Mouse (Mus musculus): ENCODE data around the gene Lzts3. TPM values are rescaled to one million over a fixed set of nuclear protein-coding genes. Genes with fewer than 3 reads are reported as not detected.

Lzts3 gene
- total and polyA plus RNA-seq, 3 experiments = 1.9 to 4.5 TPM; not detected in 1

DNA sequence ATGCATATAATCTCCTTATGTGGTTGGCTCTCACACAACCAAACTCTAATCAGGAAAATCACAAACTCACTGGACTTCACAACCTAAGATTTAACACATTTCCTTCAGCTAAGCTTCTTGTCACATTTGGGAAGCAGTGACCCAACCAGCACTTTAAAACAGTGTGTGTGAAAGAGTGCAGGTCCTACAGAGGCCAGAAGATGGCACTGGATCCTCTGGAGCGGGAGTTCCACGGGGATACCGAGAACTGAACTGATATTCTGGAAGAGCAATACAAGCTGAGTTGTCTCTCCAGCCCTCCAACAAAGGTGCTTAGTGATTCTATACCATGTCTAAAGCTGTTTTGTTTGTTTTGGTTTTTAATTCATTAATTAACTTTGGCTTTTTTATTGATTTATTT is 29.5 kb downstream of the Lzts3 start:
- Histone ChIP-seq H3K4me1 (ENCODE audit: control insufficient read depth in 1 of 2, insufficient read depth in 2 of 2, low read length in 2 of 2) (no peaks in the 10 kb centered on the region), H3K9ac (ENCODE audit: control insufficient read depth, low read depth, low read length, poor library complexity, severe bottlenecking) (no peak overlapping the region), H3K9me3 (replicated peaks; ENCODE audit: insufficient read depth, low read length) (no peaks in the 10 kb centered on the region), H3K4me3 (ENCODE audit: control insufficient read depth in 1 of 2, insufficient read depth in 1 of 2, low read depth in 2 of 2, low read length in 2 of 2) (no peak overlapping the region), H3K79me2 (ENCODE audit: control insufficient read depth, insufficient read depth, low read length, poor library complexity) (peaks cover 1% of the 10 kb centered on the region; the same call in 1 of the 2 replicates), H3K27me3 (ENCODE audit: control insufficient read depth in 1 of 2, insufficient read depth in 2 of 2, low read length in 2 of 2) (no peaks in the 10 kb centered on the region), H3K36me3 (ENCODE audit: control insufficient read depth in 1 of 2, insufficient read depth in 2 of 2, low read length in 2 of 2) (peaks cover 0 to 14% of the 10 kb centered on the region in 2 experiments; a peak in 2 of 4 replicates), H3K27ac (ENCODE audit: control insufficient read depth, low read depth, low read length) (no peak overlapping the region)
- peak; percentile 50 for DNase-seq (ENCODE audit: low read depth, low spot score)
- TF ChIP-seq GABPA (IDR thresholded peaks at IDR 0.05; ENCODE audit: low read depth, low read length) (no peak), SMC3 (IDR thresholded peaks at IDR 0.05; ENCODE audit: low read depth, low read length) (peak; percentile 53), RAD21 (IDR thresholded peaks at IDR 0.05; ENCODE audit: low read depth, low read length) (peak; percentile 43), MEF2A (IDR thresholded peaks at IDR 0.05; ENCODE audit: extremely low read depth, insufficient replicate concordance, low read depth, low read length, poor library complexity, severe bottlenecking) (no peak), MYC (IDR thresholded peaks at IDR 0.05; ENCODE audit: low read depth, low read length) (no peak), CTCF (IDR thresholded peaks at IDR 0.05 in 2 of 3, conservative IDR thresholded peaks at IDR 0.05 in 1 of 3; ENCODE audit: control insufficient read depth in 1 of 3, insufficient read depth in 1 of 3, low read depth in 2 of 3, low read length in 3 of 3, poor library complexity in 1 of 3, severe bottlenecking in 1 of 3) (peak; percentile 42 to 60 (median 42)), ZMIZ1 (IDR thresholded peaks at IDR 0.05; ENCODE audit: low read depth, low read length) (no peak), POLR2AphosphoS2 (IDR thresholded peaks at IDR 0.05; ENCODE audit: low read length) (0 out of 2 replicates have a peak, but pooled peaks have one; percentile 37), RCOR1 (IDR thresholded peaks at IDR 0.05; ENCODE audit: low read depth, low read length) (no peak)

DNA sequence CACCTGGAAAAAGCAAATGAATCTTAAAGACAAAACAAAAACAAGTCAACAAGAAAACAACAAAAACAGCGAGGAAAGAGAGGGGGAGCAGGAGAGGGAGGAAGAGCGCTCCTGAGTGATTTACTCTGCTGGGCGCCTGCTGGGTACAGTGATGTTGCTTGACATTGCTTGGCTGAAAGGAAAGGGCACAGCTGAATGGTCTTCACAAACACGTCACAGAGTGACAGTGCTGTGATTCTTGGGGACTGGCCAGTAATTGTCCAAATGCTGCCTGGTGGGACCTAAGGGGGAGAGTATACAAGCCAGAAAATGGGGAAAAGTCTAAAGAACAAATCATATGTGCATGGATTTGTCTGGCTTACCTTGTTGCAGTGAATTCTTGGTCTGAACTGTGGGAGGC is 40.4 kb downstream of the Lzts3 start:
- TF ChIP-seq HCFC1 (IDR thresholded peaks at IDR 0.05; ENCODE audit: low read depth, low read length) (no peak), TBP (IDR thresholded peaks at IDR 0.05; ENCODE audit: low read depth, low read length) (no peak), CTCF (IDR thresholded peaks at IDR 0.05 in 2 of 3, conservative IDR thresholded peaks at IDR 0.05 in 1 of 3; ENCODE audit: control insufficient read depth in 1 of 3, insufficient read depth in 1 of 3, low read depth in 2 of 3, low read length in 3 of 3, poor library complexity in 1 of 3, severe bottlenecking in 1 of 3) (no peak), USF1 (IDR thresholded peaks at IDR 0.05; ENCODE audit: low read depth, low read length) (no peak), ZKSCAN1 (IDR thresholded peaks at IDR 0.05; ENCODE audit: low read depth, low read length) (no peak), MYC (IDR thresholded peaks at IDR 0.05; ENCODE audit: low read depth, low read length) (no peak), MAX (IDR thresholded peaks at IDR 0.05; ENCODE audit: low read length) (no peak), NELFE (IDR thresholded peaks at IDR 0.05; ENCODE audit: low read depth, low read length) (no peak)

More for the DNA sequence above, 40.4 kb downstream of the Lzts3 start:
- Histone ChIP-seq H3K9ac (ENCODE audit: control insufficient read depth, low read depth, low read length, poor library complexity, severe bottlenecking) (no peak overlapping the region), H3K4me1 (ENCODE audit: control insufficient read depth in 1 of 2, insufficient read depth in 2 of 2, low read length in 2 of 2) (peaks cover 5 to 15% of the 10 kb centered on the region in 2 experiments), H3K27me3 (ENCODE audit: control insufficient read depth in 1 of 2, insufficient read depth in 2 of 2, low read length in 2 of 2) (no peaks in the 10 kb centered on the region), H3K79me2 (ENCODE audit: control insufficient read depth, insufficient read depth, low read length, poor library complexity) (no peaks in the 10 kb centered on the region), H3K27ac (ENCODE audit: control insufficient read depth, low read depth, low read length) (no peak overlapping the region), H3K9me3 (replicated peaks; ENCODE audit: insufficient read depth, low read length) (no peaks in the 10 kb centered on the region), H3K36me3 (ENCODE audit: control insufficient read depth in 1 of 2, insufficient read depth in 2 of 2, low read length in 2 of 2) (peaks cover 2 to 12% of the 10 kb centered on the region in 2 experiments), H3K4me3 (ENCODE audit: control insufficient read depth in 1 of 2, insufficient read depth in 1 of 2, low read depth in 2 of 2, low read length in 2 of 2) (no peak overlapping the region)
- no peak for DNase-seq (ENCODE audit: low read depth, low spot score)
